Mouse (Mus musculus): ENCODE data around the gene St8sia1. TPM values are rescaled to one million over a fixed set of nuclear protein-coding genes. Genes with fewer than 3 reads are reported as not detected.

St8sia1 gene
- total and polyA plus RNA-seq, 3 experiments = 0.01 TPM; not detected in 2

DNA sequence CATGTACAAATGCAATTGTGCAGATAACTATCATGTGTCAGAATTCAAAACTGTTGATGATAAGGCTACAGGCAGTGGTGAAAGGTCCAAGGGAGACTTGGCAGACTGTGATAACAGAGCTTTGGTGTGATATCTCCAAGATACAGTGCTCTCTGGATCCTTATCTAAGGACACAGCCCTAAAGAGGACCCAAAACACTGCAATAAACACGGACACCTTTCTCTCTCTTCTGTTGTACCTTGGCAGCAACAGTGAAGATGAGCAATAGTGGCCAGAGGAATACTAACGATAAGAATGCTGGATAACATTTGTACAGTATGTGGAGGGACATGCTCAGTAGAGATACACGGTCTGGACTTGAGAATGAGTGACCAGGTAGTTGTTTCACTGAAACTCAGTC lies 55.8 kb downstream of the St8sia1 start:
- no peak for DNase-seq (ENCODE audit: low read depth, low spot score)
- H3K4me3 ChIP-seq (ENCODE audit: control insufficient read depth in 1 of 2, insufficient read depth in 1 of 2, low read depth in 2 of 2, low read length in 2 of 2) = no peak overlapping the region
- H3K4me1 ChIP-seq (ENCODE audit: control insufficient read depth in 1 of 2, insufficient read depth in 2 of 2, low read length in 2 of 2) = no peaks in the 10 kb centered on the region
- H3K27ac ChIP-seq (ENCODE audit: control insufficient read depth, low read depth, low read length) = no peak overlapping the region
- no peaks in the 10 kb centered on the region for H3K36me3 ChIP-seq (ENCODE audit: control insufficient read depth in 1 of 2, insufficient read depth in 2 of 2, low read length in 2 of 2)
- no peak overlapping the region for H3K9ac ChIP-seq (ENCODE audit: control insufficient read depth, low read depth, low read length, poor library complexity, severe bottlenecking)
- TF ChIP-seq POLR2AphosphoS5 (IDR thresholded peaks at IDR 0.05; ENCODE audit: borderline replicate concordance, low read depth, low read length) = no peak
- TF ChIP-seq ZC3H11A (IDR thresholded peaks at IDR 0.05; ENCODE audit: low read depth, low read length) = no peak
- no peak for TF ChIP-seq USF1 (IDR thresholded peaks at IDR 0.05; ENCODE audit: low read depth, low read length)
- no peak for TF ChIP-seq SMC3 (IDR thresholded peaks at IDR 0.05; ENCODE audit: low read depth, low read length)
- no peak for TF ChIP-seq ZMIZ1 (IDR thresholded peaks at IDR 0.05; ENCODE audit: low read depth, low read length)
- no peak for TF ChIP-seq MYB (IDR thresholded peaks at IDR 0.05; ENCODE audit: low read depth, low read length)
- no peak for TF ChIP-seq POLR2A (IDR thresholded peaks at IDR 0.05; ENCODE audit: control insufficient read depth in 1 of 2, insufficient read depth in 1 of 2, low read depth in 1 of 2, low read length in 2 of 2, poor library complexity in 1 of 2)
- TF ChIP-seq MAZ (IDR thresholded peaks at IDR 0.05; ENCODE audit: low read depth, low read length) = no peak
- no peak for TF ChIP-seq UBTF (IDR thresholded peaks at IDR 0.05; ENCODE audit: borderline replicate concordance, insufficient read depth, low read depth, low read length)
- no peak for TF ChIP-seq MAFK (IDR thresholded peaks at IDR 0.05; ENCODE audit: borderline replicate concordance, low read depth, low read length)
- no peak for TF ChIP-seq CHD1 (IDR thresholded peaks at IDR 0.05; ENCODE audit: low read depth, low read length)
- no peak for TF ChIP-seq ETS1 (IDR thresholded peaks at IDR 0.05; ENCODE audit: low read depth, low read length)
- no peak for TF ChIP-seq BHLHE40 (IDR thresholded peaks at IDR 0.05; ENCODE audit: borderline replicate concordance, low read depth, low read length)
- no peak for TF ChIP-seq TCF12 (IDR thresholded peaks at IDR 0.05; ENCODE audit: low read depth, low read length)
- no peak for TF ChIP-seq TBP (IDR thresholded peaks at IDR 0.05; ENCODE audit: low read depth, low read length)
- H3K9me3 ChIP-seq (replicated peaks; ENCODE audit: insufficient read depth, low read length) = no peaks in the 10 kb centered on the region
- H3K27me3 ChIP-seq (ENCODE audit: control insufficient read depth in 1 of 2, insufficient read depth in 2 of 2, low read length in 2 of 2) = no peaks in the 10 kb centered on the region
- no peaks in the 10 kb centered on the region for H3K79me2 ChIP-seq (ENCODE audit: control insufficient read depth, insufficient read depth, low read length, poor library complexity)

- Histone ChIP-seq H3K9ac (ENCODE audit: control insufficient read depth, low read depth, low read length, poor library complexity, severe bottlenecking) (no peak overlapping the region), H3K27ac (ENCODE audit: control insufficient read depth, low read depth, low read length) (no peak overlapping the region), H3K36me3 (ENCODE audit: control insufficient read depth in 1 of 2, insufficient read depth in 2 of 2, low read length in 2 of 2) (no peaks in the 10 kb centered on the region), H3K27me3 (ENCODE audit: control insufficient read depth in 1 of 2, insufficient read depth in 2 of 2, low read length in 2 of 2) (0 out of 4 replicates have a peak, but pooled peaks cover 0 to 2% of the 10 kb centered on the region in 2 experiments), H3K4me3 (ENCODE audit: control insufficient read depth in 1 of 2, insufficient read depth in 1 of 2, low read depth in 2 of 2, low read length in 2 of 2) (no peak overlapping the region), H3K9me3 (replicated peaks; ENCODE audit: insufficient read depth, low read length) (no peaks in the 10 kb centered on the region), H3K4me1 (ENCODE audit: control insufficient read depth in 1 of 2, insufficient read depth in 2 of 2, low read length in 2 of 2) (no peaks in the 10 kb centered on the region), H3K79me2 (ENCODE audit: control insufficient read depth, insufficient read depth, low read length, poor library complexity) (no peaks in the 10 kb centered on the region)
- TF ChIP-seq UBTF (IDR thresholded peaks at IDR 0.05; ENCODE audit: borderline replicate concordance, insufficient read depth, low read depth, low read length) (no peak), ZC3H11A (IDR thresholded peaks at IDR 0.05; ENCODE audit: low read depth, low read length) (no peak), MYC (IDR thresholded peaks at IDR 0.05; ENCODE audit: low read depth, low read length) (no peak), GATA1 (IDR thresholded peaks at IDR 0.05; ENCODE audit: low read depth, low read length) (no peak), POLR2A (IDR thresholded peaks at IDR 0.05; ENCODE audit: control insufficient read depth in 1 of 2, insufficient read depth in 1 of 2, low read depth in 1 of 2, low read length in 2 of 2, poor library complexity in 1 of 2) (no peak), MAFK (IDR thresholded peaks at IDR 0.05; ENCODE audit: borderline replicate concordance, low read depth, low read length) (no peak), SIN3A (IDR thresholded peaks at IDR 0.05; ENCODE audit: low read length) (no peak), NELFE (IDR thresholded peaks at IDR 0.05; ENCODE audit: low read depth, low read length) (no peak), NRF1 (IDR thresholded peaks at IDR 0.05; ENCODE audit: insufficient read depth, low read depth, low read length, poor library complexity, severe bottlenecking) (no peak), MAX (IDR thresholded peaks at IDR 0.05; ENCODE audit: low read length) (no peak)
- DNase-seq (ENCODE audit: low read depth, low spot score) = no peak
Observed at GRCm38 (mm10) chr6:142895371-142895770, 68.9 kb downstream of the St8sia1 start.
